Mouse (Mus musculus): Measurements from ENCODE around the gene Hlcs.

GRCm38 (mm10) chr16:94326008-94326407, 12.6 kb upstream of the Hlcs start:
- TF ChIP-seq CTCF (conservative IDR thresholded peaks at IDR 0.05; ENCODE audit: low read length) (no peak), POU5F1 (IDR thresholded peaks at IDR 0.05; ENCODE audit: borderline replicate concordance, low read length) (no peak)
